Mouse (Mus musculus) spleen, adult 2 months (tissue): Measurements from ENCODE around the gene Reep1. TPM values are rescaled to one million over a fixed set of nuclear protein-coding genes. Genes with fewer than 3 reads are reported as not detected.

Experiments
- DNase-seq, 2 experiments: peaks; one replicate each; pipeline versions ENCODE4 v3.0.0 to v3.0.0-alpha.2; 2012 to 2021; ENCODE audit warnings: low spot score in 2 of 2, low read depth in 1 of 2
- H3K27ac ChIP-seq: fragments of 200-500 bp; 2 replicates; pipeline ENCODE4 v1.5.1; 2012; ENCODE audit warnings: low read length, inconsistent platforms; ENCODE audit not compliant: insufficient read depth
- H3K27me3 ChIP-seq: fragments of 200-500 bp; 2 replicates; pipeline ENCODE4 v1.6.1; 2012; ENCODE audit warnings: mild to moderate bottlenecking, moderate library complexity, low read length, inconsistent platforms; ENCODE audit not compliant: control insufficient read depth, insufficient read depth
- H3K36me3 ChIP-seq: fragments of 200-500 bp; 2 replicates; pipeline ENCODE4 v1.6.1; 2012; ENCODE audit warnings: mild to moderate bottlenecking, low read length, inconsistent platforms; ENCODE audit not compliant: control insufficient read depth, insufficient read depth
- H3K4me1 ChIP-seq: fragments of 200-500 bp; 2 replicates; pipeline ENCODE4 v1.6.1; 2011; ENCODE audit warnings: inconsistent platforms; ENCODE audit not compliant: control insufficient read depth, insufficient read depth, insufficient read length
- H3K4me3 ChIP-seq: fragments of 200-500 bp; 2 replicates; pipeline ENCODE4 v1.5.1; 2011; ENCODE audit warnings: mild to moderate bottlenecking, inconsistent platforms; ENCODE audit not compliant: insufficient read depth, insufficient read length; ENCODE audit errors: extremely low read depth
- CTCF ChIP-seq: fragments of 200-500 bp; IDR thresholded peaks from 2 replicates; pipeline ENCODE4 v1.5.1; 2011; ENCODE audit warnings: mild to moderate bottlenecking, inconsistent platforms; ENCODE audit not compliant: insufficient read depth, insufficient read length, insufficient replicate concordance; ENCODE audit errors: extremely low read depth
- POLR2A ChIP-seq: fragments of 200-500 bp; IDR thresholded peaks from 2 replicates; pipeline ENCODE4 v1.6.1; 2011; ENCODE audit warnings: low read depth, low read length, inconsistent platforms
- WGBS: fragments of 180-500 bp; shearing (Covaris S2); methylation state at CpG from one replicate; pipeline ENCODE4 v1.1.7; 2018; 5-methylcytosine and 5-hydroxymethylcytosine counted together
- polyA plus RNA-seq: library from polyadenylated mRNA; depleted of rRNA; stranded (reverse); fragments of >200 nt; gene quantifications from 2 replicates; pipeline ENCODE4 v1.2.3, GENCODE M21; 2012

Reep1 gene
- polyA plus RNA-seq, 1 experiment: 0.49 TPM

- H3K4me1 ChIP-seq: no peaks in the 10 kb centered on the region
- no peak overlapping the region for H3K27ac ChIP-seq
- no peaks in the 10 kb centered on the region for H3K36me3 ChIP-seq
- no peaks in the 10 kb centered on the region for H3K27me3 ChIP-seq
- TF ChIP-seq POLR2A (no peak), CTCF (no peak)
- 21% methylated on average over 4 of the region's 4 CpGs for WGBS
- no peak overlapping the region for H3K4me3 ChIP-seq
- no peak for DNase-seq
Observed at GRCm38 (mm10) chr6:71735600-71736010, 28.2 kb downstream of the Reep1 start.

- H3K4me1 ChIP-seq: no peaks in the 10 kb centered on the region
- H3K36me3 ChIP-seq: no peaks in the 10 kb centered on the region
- no peak overlapping the region for H3K4me3 ChIP-seq
- WGBS: 31% methylated on average over 5 of the region's 5 CpGs
- H3K27ac ChIP-seq: no peak overlapping the region
- no peak for TF ChIP-seq CTCF
- no peak for TF ChIP-seq POLR2A
- no peaks in the 10 kb centered on the region for H3K27me3 ChIP-seq
- no peak for DNase-seq
Observed at GRCm38 (mm10) chr6:71736101-71736500, 28.7 kb downstream of the Reep1 start.

GRCm38 (mm10) chr6:71737202-71737601 lies 29.8 kb downstream of the Reep1 start:
- Histone ChIP-seq H3K36me3 (no peaks in the 10 kb centered on the region), H3K4me3 (no peak overlapping the region), H3K27me3 (no peaks in the 10 kb centered on the region), H3K4me1 (no peaks in the 10 kb centered on the region), H3K27ac (no peak overlapping the region)
- DNase-seq: no peak
- TF ChIP-seq POLR2A: no peak
- 88% methylated on average over 8 of the region's 8 CpGs for WGBS

GRCm38 (mm10) chr6:71738611-71739010 lies 31.2 kb downstream of the Reep1 start:
- H3K27ac ChIP-seq: no peak overlapping the region
- H3K36me3 ChIP-seq: no peaks in the 10 kb centered on the region
- no peaks in the 10 kb centered on the region for H3K27me3 ChIP-seq
- H3K4me1 ChIP-seq: no peaks in the 10 kb centered on the region
- H3K4me3 ChIP-seq: no peak overlapping the region
- TF ChIP-seq POLR2A: no peak
- TF ChIP-seq CTCF: no peak
- DNase-seq: no peak
- WGBS: 50% methylated on average over 4 of the region's 4 CpGs

GRCm38 (mm10) chr6:71740921-71741320 lies 33.6 kb downstream of the Reep1 start:
- H3K36me3 ChIP-seq: no peaks in the 10 kb centered on the region
- H3K4me3 ChIP-seq: no peak overlapping the region
- H3K4me1 ChIP-seq: no peaks in the 10 kb centered on the region
- no peak for TF ChIP-seq POLR2A
- H3K27ac ChIP-seq: no peak overlapping the region
- no peak for DNase-seq
- WGBS: 42% methylated on average over 13 of the region's 13 CpGs
- H3K27me3 ChIP-seq: no peaks in the 10 kb centered on the region

- Histone ChIP-seq H3K27me3 (no peaks in the 10 kb centered on the region), H3K36me3 (no peaks in the 10 kb centered on the region), H3K27ac (no peak overlapping the region), H3K4me3 (no peak overlapping the region), H3K4me1 (no peaks in the 10 kb centered on the region)
- TF ChIP-seq POLR2A: no peak
- no peak for TF ChIP-seq CTCF
- no peak for DNase-seq
- WGBS: 71% methylated on average over 6 of the region's 6 CpGs
Observed at GRCm38 (mm10) chr6:71741998-71742636, 34.8 kb downstream of the Reep1 start.

GRCm38 (mm10) chr6:71744934-71745333 lies 37.6 kb downstream of the Reep1 start:
- no peak overlapping the region for H3K27ac ChIP-seq
- no peaks in the 10 kb centered on the region for H3K36me3 ChIP-seq
- no peaks in the 10 kb centered on the region for H3K4me1 ChIP-seq
- no peak for DNase-seq
- H3K27me3 ChIP-seq: no peaks in the 10 kb centered on the region
- WGBS: 71% methylated on average over 6 of the region's 6 CpGs
- TF ChIP-seq POLR2A (no peak), CTCF (no peak)
- H3K4me3 ChIP-seq: no peak overlapping the region
